Mouse (Mus musculus) 416B (cell line): ENCODE measurements at regions not wholly inside any gene's neighbourhood (a gene's known extent, or its start where the extent isn't known, plus 50 kb on each side); places are given as distances from the start of the nearest gene placed in this dataset.

ENCODE experiments used
- DNase-seq: peaks from one replicate; pipeline ENCODE4 v3.0.0; 2011; ENCODE audit warnings: low read depth

DNA sequence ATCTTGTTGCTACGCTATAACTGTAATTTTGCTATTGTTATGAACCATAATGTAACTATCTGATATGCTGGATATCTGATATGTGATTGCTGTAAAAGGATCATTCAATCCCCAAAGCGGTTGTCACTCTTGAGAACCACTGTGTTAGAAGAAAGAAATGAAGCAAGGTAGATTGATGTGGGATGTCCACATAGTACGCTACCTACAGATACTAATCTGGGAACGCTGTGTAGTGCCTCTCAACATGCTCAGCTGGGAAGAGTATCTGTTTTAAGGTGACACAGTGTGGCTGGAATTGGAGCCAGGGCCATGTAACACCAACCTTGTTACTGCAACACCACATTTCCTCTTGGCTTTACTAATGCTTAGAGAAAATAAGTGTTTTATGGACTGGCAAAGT is 456.2 kb upstream of the Slc30a5 start:
- no peak for DNase-seq

DNA sequence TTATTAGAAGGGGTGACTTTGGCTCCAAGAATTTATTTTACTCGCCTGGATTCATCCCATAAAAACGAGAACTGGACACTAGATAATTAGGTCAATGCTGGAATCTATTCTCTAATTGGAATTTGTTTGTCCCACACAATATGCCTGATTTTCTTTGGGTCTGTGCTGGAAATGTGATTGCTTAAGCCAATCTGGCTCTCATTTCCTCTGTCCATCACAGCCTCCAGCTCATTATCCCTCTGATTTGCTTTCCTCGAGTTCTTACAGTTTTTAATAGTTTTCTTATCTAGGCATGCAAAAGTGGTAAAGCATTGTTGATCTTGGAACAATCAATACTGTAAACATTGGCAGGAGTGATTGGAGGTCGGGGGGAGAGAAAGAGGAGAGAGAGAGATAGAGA is 453.9 kb upstream of the Slc30a5 start:
- DNase-seq = no peak

DNA sequence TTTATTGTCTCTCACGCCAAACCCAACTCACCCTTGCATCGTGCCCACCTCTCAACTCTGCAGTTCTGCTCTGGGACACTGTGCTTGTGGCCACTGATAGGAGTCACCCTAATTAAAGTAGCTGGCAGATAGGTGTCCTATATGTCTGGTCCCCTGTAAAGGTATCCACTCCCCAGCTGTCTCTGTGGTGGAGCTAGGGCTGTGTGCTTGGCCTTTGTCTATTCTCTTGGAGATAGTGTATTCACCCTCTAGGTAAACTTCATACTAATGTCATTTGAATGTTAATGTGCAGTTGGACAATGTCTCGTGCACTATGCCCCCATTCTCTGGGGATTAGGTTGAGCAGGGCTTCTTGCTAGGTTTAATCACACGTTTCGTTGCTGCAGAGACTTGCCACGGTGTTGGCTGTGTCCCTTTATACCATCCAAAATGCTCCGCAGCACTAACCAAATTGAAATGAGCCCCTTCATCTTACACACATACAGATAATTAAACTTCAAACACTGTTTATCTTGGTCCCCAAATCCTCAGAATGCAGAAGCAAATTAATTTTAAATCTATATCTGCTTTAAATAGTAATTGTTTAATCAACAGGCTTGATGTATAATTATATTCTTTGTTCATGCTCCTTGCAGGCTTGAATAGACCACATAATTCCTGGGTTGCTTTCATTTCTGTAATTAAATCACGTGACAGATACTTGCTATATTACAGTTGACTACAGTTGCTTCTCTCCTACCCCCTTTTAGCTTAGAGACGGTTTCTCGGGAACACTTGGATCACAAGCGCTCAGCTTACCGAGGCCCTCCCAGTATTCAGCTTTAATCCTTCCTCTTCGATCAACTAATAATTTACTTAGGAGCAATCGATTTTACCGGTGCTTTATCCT is 453.0 kb upstream of the Slc30a5 start:
- DNase-seq = no peak

DNA sequence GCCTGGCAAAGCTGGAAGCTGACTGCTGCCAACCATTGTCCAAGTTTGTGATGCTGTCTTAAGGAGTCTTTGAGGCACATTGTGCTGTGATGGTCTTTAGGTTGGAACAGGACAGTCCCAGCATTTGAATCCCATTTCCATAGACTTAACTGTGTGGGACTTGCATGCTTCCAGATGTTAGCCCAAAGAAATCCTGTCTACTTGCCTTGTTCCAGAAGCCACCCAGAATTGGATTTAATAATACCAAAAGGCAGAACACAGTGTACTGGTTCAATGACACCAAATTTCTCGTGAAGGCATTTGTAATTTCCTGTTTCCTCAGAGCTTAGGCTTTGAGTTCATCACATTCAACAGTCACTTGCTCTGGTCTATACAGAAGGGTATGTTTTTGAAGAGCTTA is 444.9 kb upstream of the Slc30a5 start:
- no peak for DNase-seq

DNA sequence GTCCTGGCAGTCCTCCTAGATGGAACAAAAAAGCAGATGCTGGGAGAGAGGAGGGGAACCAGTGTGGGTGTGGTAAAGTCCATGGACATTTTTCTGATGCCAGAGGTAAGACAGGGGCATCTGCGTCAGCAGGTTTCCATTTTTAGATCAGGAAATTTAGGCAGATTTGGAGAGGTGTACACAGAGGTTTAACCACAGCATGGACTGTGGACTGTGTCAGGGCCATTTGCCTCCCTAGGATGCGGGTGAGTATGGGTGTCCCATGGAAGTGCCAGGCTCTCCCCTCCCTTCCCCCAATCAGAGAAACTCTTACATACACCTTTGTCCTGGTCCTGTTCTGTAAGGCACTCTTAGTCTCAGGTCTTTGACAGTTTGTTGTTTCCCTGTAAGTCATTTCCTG is 443.5 kb upstream of the Slc30a5 start:
- no peak for DNase-seq

DNA sequence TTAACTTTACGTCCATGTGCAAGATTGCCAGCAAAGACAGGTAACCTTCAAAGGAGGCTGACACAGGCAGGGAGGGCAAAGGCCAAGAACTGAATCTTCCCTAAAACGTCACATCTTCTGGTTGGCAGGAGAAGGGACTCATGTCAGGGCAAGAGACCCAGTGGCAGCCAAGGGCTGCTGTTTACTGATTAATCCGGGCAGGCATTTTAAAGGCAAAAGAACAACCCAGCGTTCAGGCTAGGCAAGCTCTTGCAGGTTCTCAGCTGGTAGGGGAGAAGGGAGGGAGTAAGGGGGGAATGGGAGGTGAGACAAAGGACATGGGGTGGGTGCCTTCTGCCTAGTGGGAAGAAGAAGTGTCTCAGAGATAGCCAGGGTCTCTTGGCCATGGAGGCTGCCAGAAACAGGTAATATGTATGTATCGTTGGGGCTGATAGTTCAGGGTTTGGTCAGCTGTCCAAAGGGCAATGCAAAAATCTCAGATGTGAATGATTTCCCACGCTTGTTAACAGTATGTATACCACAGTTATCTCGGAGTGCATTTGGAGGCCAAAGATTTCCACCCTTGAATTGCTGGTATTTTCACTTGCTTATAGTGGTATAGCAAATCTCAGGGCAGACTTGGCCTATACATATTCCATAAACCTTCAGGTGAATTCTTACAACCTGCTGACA is 441.4 kb upstream of the Slc30a5 start:
- no peak for DNase-seq

DNA sequence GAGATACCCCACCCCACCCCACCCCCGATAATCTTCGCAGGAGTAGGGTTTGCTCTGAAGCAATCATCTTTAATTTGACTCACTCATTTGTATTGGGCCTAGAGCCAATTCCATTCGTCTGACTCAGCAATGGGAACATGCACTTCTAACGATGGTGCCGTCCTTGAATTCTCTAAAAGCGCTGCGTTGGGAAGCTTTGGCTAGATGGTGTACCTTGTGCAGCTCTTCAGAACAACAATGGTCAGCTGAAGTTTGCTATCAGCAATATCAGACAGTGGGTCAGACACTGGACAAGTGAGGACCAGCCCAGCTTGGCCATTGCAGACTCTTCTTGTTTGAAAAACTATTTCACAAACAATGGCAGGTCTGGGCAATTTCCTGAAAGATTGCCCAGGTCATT is 440.1 kb upstream of the Slc30a5 start:
- no peak for DNase-seq

DNA sequence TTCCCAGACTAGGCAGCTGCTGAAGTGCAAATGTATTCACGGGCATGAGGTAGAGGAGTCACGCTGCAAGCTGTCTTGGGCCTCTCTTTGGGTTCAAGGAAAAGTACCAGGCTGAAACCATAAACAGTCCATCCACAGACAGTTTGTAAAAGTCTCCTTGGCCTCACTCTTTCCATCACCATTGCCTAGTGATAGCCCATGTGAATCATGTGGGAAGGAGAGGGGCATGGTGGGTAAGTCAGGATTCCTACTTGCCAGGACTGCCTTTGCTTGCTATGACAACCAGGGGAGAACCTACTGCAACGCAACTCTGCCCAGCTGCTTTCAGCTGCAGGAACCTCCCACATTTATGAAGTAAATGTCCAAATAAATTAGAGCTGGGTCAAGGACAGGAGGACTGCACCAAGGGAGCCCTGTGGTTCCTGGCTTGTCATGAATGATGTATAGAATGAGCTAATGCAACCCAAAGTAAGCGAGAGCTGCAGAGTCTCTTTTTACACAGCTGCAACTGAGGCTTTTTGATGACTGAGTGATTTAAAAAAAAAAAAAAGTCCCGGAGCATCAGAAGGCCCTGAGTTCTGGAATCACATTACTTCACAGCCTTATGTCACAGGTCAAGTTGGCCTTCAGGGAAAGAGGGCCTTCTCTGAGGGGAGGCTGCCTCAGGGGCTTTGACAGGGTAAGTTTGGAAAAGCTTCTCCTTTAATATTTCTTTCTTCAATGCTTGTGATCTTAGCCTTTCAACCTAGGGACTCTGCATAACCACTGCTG is 420.7 kb upstream of the Slc30a5 start:
- DNase-seq = no peak

DNA sequence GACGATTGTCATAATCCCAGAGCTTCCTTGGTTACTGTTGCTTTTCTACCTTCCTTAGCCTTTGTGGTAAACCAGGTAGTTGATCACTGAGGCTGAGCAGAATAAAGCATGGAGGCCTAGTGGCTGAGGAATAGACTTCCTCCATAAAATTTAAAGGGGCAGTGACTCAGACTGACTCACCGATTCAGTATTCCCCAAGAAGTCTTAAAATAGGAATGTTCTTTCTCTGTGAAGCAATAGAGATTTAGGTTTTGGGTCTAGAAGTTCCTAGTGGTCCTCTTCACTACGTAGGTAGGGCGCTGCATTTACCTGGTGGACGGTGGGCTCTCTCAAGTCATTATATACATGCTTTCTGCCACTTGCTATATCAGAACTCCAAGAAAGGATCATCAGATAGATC is 416.1 kb upstream of the Slc30a5 start:
- DNase-seq = no peak

DNA sequence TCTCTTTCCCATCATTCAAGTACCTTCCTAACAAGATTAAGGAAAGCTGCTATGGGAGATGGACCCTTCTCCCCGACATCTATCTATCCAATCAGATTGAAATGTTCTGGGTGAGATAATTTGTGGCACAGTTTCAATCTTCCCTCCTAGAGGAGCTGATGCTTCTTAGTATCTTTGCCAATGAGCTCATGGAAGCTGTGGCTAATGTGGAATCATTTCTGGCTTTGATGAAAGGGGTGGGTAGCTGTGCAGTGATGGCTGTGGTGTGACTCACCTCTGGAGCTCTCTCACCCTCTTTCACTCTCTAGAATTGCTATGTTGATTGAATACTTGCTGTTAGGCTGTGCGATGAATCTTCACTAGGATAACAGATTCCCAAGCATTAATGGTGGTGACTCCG is 411.1 kb upstream of the Slc30a5 start:
- no peak for DNase-seq

DNA sequence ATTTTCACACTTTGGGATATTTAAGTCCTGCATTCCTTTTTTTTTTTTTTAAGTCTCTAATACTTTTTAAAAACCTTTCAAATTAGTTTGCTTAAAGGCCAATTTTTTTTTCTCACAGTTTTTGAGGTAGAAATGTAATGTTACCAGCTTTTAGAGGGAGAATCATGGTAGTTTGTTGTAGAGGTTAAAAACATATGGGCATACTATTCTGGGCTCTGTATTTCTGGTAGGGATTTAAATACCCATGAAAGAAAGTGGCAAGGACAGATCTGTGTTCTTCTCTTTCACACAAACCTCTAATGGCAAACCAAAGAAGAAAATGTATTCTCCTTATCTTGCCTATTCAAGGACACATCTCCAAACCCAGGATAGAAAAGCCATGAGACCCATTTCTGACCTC is 405.6 kb upstream of the Slc30a5 start:
- no peak for DNase-seq

DNA sequence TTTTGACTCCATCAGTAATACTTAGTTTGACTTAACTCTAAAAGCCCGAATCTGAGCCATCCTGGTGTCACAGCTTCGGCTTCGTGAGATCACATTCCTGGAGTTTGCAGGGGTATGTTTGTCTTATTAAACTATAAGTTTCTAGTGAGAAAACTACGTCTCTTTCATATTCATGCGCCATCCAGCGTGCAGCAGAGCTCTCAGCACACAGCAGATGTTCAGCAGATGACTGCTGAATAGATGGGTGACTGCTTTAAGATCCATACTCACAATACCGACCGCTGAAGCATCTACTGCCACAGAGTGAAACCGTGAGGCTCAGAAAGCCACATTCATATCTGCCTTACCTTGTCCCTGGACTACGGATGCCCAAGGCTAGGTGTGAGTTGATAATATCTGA is 403.8 kb upstream of the Slc30a5 start:
- DNase-seq = no peak

DNA sequence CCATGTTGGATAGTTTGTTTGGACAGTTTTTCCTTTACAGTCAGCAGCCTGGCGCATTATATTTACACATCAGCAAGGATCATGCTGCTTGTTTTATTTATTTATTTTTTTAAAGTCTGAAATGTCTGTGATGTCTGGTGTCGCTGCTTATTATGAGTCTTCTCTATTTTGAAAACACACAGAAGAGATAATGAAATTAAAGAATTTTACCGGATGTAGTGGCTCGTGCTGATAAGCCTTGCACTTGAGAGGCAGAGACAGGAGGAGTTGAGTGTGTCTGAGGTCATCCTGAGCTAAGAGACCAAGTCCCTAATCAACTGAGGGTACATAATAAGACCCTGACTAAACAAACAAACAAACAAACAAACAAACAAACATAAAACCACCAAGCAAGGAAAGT is 402.6 kb upstream of the Slc30a5 start:
- no peak for DNase-seq

DNA sequence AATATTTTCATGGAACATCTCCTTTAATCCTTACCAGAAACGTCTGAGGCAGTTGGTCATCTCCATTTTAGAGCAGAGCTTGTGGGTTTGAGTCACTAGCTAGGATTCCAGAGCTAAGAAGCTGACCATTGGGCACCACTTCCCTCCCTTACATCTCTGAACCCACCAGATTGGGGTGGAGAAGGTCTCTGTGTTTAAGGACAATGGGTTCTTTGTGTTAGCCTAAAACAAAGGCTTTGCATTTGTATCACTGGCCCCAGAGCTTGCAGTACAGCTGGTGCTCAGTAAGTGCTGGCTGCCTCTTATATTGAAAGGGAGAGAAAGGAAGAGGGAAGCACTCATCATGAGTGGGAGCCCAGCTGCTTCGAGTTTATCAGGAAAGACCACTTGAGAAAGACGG is 401.9 kb upstream of the Slc30a5 start:
- DNase-seq = no peak

DNA sequence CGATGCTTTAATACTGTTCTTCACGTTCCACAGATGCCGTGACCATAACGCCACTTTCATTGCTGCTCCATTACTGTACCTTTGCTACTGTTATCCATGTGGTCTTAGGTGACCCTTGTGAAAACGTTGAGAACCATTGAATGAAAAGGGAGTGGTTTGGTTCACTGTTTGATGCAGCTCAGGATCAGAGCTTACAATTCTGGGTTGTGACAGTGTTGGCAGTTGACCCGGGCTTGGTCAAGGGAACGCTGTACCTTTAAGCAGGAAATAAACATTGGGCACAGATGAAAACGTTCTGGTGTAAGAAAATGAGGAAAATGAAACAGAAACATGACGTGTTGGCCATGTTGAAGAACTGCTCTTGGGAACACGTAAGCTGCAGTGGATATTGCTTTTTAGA is 401.3 kb upstream of the Slc30a5 start:
- no peak for DNase-seq

DNA sequence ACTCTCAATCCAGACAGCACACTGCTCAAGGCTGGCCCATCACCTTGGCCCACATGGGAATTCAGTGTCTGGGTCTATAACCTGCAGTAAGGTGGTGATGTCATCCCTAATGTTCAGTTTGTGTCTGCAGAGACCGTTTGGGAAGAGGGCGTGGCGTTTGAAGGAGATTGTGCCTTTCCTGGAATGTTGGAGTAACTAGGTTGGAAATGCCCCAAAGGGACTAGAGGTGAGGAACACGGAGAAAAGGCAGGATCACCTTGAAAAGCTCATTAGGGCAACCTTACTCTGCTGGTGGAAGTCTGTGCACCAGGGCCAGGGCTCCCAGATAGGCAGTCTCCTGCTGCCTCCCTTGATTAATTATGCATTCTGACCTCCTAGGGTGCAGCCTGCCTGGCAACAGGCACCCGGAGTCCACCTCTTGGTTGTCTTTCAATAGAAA is 400.6 kb upstream of the Slc30a5 start:
- no peak for DNase-seq

DNA sequence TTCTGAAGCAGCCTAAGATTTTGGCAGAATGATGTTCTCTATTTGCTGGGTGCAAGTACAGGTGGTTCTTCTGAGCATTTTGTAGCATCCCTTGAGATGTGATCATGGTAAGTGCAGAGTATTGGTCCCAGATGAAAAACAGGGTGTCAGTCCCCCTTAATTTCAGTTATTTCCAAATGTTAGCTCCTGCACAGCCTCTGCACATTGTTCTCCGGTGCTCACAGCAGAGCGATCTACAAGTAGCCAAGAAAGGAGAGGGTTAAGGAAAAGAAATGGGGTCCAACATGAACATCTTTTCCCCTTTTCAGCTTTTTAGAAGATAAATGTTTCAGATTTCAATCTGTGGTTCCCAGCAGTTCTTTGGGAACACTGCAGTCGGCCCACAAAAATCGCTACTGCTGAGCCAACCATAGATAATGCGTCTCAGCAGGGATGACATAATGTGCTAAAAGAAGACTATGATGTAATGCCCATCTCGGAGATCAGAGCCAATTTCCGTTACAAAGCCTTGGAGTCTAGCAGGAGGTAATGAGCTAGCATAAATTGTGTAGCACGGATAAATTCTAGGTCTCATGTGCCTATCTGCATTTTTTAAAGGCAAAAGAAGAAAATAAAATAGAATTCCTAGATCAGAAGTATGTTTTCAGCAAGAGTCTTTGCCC is 400.1 kb upstream of the Slc30a5 start:
- peak; percentile 7 for DNase-seq

DNA sequence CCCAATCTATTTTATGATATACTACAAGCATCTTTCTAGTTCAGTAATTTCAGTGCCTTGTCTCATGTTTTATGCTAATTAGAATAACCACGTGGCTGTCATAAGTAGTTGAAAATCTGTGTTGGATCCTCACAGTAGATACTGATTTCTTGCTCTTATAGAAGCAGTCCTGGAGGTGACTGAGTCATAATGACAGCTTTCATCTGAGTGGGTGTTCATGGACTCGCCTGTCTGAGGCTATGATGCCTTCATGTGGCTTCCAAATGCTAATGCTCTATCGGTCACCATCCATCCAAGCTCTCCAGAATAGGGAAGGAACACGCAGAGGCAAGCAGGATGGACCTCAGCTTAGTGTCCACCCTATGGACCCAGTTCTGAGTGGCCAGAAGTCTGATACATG is 396.6 kb upstream of the Slc30a5 start:
- no peak for DNase-seq

DNA sequence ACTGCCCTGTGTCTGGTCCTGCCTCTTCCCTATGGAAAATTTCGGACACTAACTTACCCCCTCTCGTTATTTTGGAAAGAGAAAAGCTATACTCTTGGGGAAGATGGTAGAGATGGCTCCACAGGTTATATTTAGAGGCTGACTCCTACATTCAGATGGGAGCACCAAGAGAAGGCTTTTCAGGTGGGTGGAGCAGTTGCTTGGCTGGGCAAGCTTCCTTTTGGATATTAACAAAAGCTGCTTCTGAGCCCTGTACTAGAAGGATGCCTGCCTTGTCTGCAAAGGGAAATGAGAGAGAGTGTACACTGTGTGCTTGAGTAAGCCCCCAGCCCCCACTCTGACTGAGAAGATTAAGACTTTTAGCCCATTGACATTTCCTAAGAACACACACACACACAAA is 392.1 kb upstream of the Slc30a5 start:
- no peak for DNase-seq

DNA sequence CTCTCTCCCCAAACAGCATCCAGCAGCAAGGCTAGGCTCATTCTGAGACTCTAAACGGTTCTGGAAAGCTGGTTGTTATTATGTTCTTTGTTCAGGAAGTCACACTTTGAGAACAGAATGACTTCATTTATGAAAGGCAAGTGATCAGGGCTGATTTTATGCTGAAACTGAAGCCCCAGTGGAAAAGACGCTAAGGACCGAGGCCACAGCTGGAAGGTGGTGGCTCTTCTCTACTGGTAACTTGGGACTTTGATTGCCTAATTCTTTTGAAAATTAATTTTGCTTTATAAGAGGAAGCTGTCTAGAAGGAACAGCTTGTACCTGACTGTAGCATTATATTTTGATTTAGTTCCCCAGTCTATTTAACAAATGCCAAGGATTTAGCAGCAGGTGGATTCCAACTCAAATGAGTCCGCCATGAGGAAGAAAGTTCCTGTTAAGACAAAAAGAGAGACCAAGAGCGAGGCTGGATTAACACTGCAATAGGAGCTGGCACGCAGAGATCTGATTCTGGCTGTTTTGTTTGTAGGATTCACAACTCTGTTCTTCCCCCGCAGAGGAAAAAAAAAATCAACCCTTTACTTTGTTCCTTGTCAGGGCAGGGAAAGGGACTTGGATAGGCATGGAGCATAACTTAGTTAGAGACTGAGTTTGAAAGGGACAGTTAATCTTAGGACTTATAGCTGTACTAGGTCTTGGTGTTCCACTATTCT is 388.3 kb upstream of the Slc30a5 start:
- no peak for DNase-seq

DNA sequence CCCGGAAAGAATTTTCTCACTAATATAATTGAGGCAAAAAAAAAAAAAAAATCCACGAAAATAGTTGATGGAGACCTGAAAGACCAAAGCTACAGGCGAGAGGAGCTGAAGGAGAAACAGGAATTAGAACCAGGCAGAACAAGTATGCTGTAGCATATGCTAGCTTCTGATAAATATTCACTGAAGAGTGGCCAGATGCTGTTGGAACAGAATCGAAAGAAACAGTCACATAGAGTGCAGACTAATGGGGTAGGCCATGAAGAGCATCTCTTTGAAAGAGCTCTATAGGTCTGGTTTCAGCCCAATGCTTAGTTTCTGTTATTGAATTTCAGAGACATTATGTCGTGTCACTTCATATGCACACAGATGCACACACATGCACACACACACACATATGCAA is 386.3 kb upstream of the Slc30a5 start:
- DNase-seq = no peak
